Mouse (Mus musculus): Measurements from ENCODE around the gene Nudcd3. TPM values are rescaled to one million over a fixed set of nuclear protein-coding genes. Genes with fewer than 3 reads are reported as not detected.

Gene Nudcd3
- polyA plus RNA-seq, 1 experiment from 2014 or later, result 31.5 TPM

DNA sequence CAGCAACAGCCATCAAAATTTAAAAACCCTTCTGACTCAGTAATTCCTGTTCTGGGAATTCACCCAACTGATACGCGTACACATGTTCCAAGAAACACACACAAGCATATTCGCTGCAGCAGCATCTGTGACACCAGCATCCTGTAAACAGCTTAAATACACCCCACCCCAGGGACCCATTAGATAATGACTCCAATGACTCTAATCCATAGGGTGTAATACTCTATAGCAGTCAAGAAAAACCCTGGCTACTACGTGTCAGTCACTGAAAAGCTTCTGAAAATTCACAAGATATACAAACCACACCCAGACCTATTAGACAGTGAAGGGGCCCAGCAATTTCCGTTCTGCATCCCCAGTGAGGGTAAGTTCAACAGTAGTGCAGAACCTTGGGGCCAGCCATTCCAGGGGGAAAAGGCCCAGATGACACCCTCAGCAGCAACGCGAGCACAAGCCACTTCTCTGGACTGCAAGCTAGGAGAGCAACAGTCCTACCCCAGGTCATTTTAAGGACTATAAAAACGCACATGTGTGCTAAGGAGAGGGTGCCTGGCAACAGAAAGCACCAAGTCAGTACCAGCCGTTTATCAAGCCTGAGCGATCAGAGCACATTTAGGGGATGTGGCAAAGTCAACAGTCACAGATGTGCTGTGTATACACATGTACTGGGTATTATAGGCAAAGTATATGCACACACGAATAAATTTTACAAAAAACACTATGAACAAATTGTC, 15.8 kb downstream of the Nudcd3 start:
- H3K27me3 ChIP-seq (replicated peaks; ENCODE audit: control insufficient read depth, insufficient read depth, low read length), result no peaks in the 10 kb centered on the region
- 0 out of 2 replicates have a peak, but pooled peaks cover 2% of the 10 kb centered on the region for H3K4me1 ChIP-seq (ENCODE audit: control insufficient read depth, insufficient read depth, low read length)
- no peak overlapping the region for H3K4me3 ChIP-seq (ENCODE audit: low read depth, low read length)
- no peaks in the 10 kb centered on the region for H3K9me3 ChIP-seq (ENCODE audit: control insufficient read depth, low read length)
- H3K9ac ChIP-seq (ENCODE audit: low read depth, low read length), result no peak overlapping the region
- ATAC-seq (ENCODE audit: low read depth) (no peak), DNase-seq (ENCODE audit: low spot score) (peak; percentile 30)
- H3K27ac ChIP-seq (replicated peaks; ENCODE audit: low read depth, low read length), result no peak overlapping the region
- H3K36me3 ChIP-seq (ENCODE audit: control insufficient read depth, insufficient read depth, low read length), result peaks cover 19% of the 10 kb centered on the region; the same call in 1 of the 2 replicates
- 65% methylated on average over 11 of the region's 11 CpGs for WGBS
- H3K4me2 ChIP-seq (ENCODE audit: low read depth, low read length), result no peak overlapping the region

DNA sequence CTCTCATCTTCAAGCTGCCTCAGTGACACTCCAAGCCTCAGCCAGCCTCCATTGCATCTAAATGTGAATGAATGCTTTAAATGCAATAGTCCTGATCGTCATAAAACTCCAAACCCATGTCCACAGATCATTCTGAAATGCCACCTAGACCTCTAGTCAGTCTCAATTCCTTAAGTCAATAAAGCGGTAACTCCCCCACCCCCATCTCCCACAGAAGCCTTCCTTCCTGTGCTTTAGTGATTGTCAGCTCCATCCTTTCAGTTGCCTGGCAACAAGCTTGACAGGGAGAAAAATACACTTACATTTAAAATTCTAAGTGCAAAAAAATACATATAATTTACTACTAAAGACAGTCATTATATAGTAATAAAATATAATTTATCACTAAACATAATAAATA, 17.0 kb downstream of the Nudcd3 start:
- Histone ChIP-seq H3K9ac (ENCODE audit: low read depth, low read length) (no peak overlapping the region), H3K27me3 (replicated peaks; ENCODE audit: control insufficient read depth, insufficient read depth, low read length) (no peaks in the 10 kb centered on the region), H3K9me3 (ENCODE audit: control insufficient read depth, low read length) (no peaks in the 10 kb centered on the region), H3K4me3 (ENCODE audit: low read depth, low read length) (no peak overlapping the region), H3K27ac (replicated peaks; ENCODE audit: low read depth, low read length) (no peak overlapping the region), H3K4me2 (ENCODE audit: low read depth, low read length) (no peak overlapping the region), H3K4me1 (ENCODE audit: control insufficient read depth, insufficient read depth, low read length) (0 out of 2 replicates have a peak, but pooled peaks cover 6% of the 10 kb centered on the region), H3K36me3 (ENCODE audit: control insufficient read depth, insufficient read depth, low read length) (peaks cover 9% of the 10 kb centered on the region; the same call in 1 of the 2 replicates)
- DNase-seq (ENCODE audit: low spot score), result no peak
- 87% methylated on average over 2 of the region's 2 CpGs for WGBS
- ATAC-seq (ENCODE audit: low read depth), result no peak

DNA sequence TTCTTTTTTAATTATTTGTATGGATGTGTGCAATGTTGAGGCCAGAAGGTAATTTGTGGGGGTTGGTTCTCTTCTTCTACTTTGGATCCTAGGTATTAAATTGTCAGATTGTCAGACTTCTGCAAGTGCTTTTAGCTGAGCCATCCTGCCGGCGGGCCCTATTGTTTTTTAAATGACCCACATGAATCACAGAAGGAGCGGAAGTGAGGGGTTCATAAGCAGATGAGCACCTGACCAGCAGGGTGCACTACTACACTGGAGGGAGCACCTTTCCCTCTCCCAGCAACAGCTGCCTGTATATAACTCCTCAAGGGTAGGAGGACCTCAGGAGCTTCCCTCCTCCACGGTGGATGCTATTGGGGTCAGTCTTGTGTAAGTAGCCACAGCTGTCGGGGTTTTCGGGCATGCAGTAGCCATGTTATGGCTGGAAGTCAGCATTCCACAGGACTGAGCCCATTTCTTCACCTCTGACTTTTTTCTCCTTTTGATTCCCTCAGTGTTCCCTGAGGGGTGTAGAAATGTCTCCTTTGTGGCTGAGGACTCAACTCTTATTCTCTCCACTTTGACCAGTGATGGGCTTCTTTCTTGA, 19.3 kb downstream of the Nudcd3 start:
- Histone ChIP-seq H3K9ac (ENCODE audit: low read depth, low read length) (no peak overlapping the region), H3K9me3 (ENCODE audit: control insufficient read depth, low read length) (no peaks in the 10 kb centered on the region), H3K4me3 (ENCODE audit: low read depth, low read length) (no peak overlapping the region), H3K27me3 (replicated peaks; ENCODE audit: control insufficient read depth, insufficient read depth, low read length) (no peaks in the 10 kb centered on the region), H3K27ac (replicated peaks; ENCODE audit: low read depth, low read length) (no peak overlapping the region), H3K4me1 (ENCODE audit: control insufficient read depth, insufficient read depth, low read length) (0 out of 2 replicates have a peak, but pooled peaks cover 10% of the 10 kb centered on the region), H3K36me3 (ENCODE audit: control insufficient read depth, insufficient read depth, low read length) (peaks cover 2% of the 10 kb centered on the region; the same call in 1 of the 2 replicates), H3K4me2 (ENCODE audit: low read depth, low read length) (no peak overlapping the region)
- DNase-seq (ENCODE audit: low spot score), result no peak
- no peak for ATAC-seq (ENCODE audit: low read depth)
- 54% methylated on average over 6 of the region's 6 CpGs for WGBS

DNA sequence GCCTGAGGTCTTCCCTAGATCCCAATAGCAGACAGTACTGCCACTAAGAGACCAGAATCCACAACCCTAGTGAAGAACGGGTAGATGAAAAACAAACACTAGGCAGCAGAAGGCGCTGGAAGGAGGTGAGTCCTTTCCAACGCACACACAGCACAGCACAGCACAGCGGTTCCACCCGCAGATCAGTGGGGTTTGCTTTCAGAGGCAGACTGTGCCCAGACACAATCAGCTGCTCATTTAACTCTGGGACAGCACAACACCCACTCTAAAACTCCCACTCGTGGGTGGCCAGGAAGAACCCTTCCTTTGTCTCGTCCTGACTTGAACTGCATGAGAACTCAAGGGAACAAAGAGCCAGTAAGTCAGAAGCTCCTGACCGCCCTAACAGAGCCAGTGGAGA, 21.0 kb downstream of the Nudcd3 start:
- WGBS, result 19% methylated on average over 8 of the region's 8 CpGs
- Histone ChIP-seq H3K4me3 (ENCODE audit: low read depth, low read length) (no peak overlapping the region), H3K4me1 (ENCODE audit: control insufficient read depth, insufficient read depth, low read length) (0 out of 2 replicates have a peak, but pooled peaks cover 10% of the 10 kb centered on the region), H3K4me2 (ENCODE audit: low read depth, low read length) (no peak overlapping the region), H3K27ac (replicated peaks; ENCODE audit: low read depth, low read length) (no peak overlapping the region; the same call in 1 of the 2 replicates), H3K9ac (ENCODE audit: low read depth, low read length) (no peak overlapping the region), H3K9me3 (ENCODE audit: control insufficient read depth, low read length) (no peaks in the 10 kb centered on the region), H3K27me3 (replicated peaks; ENCODE audit: control insufficient read depth, insufficient read depth, low read length) (no peaks in the 10 kb centered on the region), H3K36me3 (ENCODE audit: control insufficient read depth, insufficient read depth, low read length) (no peaks in the 10 kb centered on the region)
- DNase-seq (ENCODE audit: low spot score), result no peak
- no peak for ATAC-seq (ENCODE audit: low read depth)

DNA sequence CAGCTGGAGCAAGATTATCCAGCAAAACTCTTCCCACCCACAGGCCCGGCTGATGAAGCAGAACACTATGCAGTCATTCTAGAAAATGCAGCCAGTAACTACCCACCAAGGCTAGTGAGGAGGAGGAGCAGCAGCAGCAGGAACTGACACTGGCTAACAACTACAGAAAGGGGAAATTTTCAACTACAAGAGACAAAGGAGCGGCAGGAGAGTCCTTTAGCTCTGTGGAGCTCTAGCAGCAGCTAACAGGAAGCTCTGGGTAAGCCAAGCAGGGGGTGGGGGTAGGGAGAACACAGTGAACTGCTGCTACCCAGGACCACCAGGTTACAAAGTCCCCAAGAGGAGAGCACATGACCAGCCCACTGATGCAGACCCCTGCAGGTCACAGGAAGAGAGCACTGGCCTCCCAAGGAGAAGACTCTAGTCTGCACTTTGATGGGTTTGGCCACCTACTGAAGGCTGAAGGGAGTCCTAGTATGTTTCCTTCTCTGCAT, 21.5 kb downstream of the Nudcd3 start:
- no peak for DNase-seq (ENCODE audit: low spot score)
- Histone ChIP-seq H3K4me2 (ENCODE audit: low read depth, low read length) (no peak overlapping the region), H3K9ac (ENCODE audit: low read depth, low read length) (no peak overlapping the region), H3K4me3 (ENCODE audit: low read depth, low read length) (no peak overlapping the region), H3K9me3 (ENCODE audit: control insufficient read depth, low read length) (no peaks in the 10 kb centered on the region), H3K27me3 (replicated peaks; ENCODE audit: control insufficient read depth, insufficient read depth, low read length) (no peaks in the 10 kb centered on the region), H3K36me3 (ENCODE audit: control insufficient read depth, insufficient read depth, low read length) (no peaks in the 10 kb centered on the region), H3K4me1 (ENCODE audit: control insufficient read depth, insufficient read depth, low read length) (0 out of 2 replicates have a peak, but pooled peaks cover 10% of the 10 kb centered on the region), H3K27ac (replicated peaks; ENCODE audit: low read depth, low read length) (no peak overlapping the region; the same call in 1 of the 2 replicates)
- 17% methylated on average over 2 of the region's 2 CpGs for WGBS
- no peak for ATAC-seq (ENCODE audit: low read depth)

DNA sequence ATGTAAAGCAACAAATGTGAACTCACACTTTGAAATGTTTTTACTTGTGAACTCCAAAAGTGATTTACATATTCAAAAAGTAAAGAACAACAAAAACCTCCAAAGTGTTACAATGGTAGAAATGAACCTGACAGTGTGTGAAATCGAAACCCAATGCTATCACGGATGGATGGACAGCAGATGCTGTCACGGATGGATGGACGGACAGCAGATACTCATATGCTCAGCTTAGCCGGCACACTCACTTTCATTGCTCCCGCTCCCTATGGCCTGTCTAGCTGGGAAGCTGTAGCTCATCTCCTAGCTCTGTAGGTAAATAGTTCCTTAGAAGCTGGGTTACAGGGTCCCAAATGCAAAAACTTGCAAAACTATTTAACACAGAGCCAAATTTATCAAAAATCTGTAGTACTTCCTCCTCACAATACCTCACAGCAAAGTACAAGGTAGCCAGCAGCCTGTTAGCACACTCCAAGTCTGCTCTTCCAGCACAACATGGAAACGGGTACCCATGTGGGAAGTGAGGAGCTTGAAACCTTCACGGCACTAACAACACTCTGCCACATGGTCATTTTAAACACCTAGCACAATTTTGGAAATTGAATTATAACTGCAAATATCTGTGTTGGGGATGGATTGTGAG, 22.3 kb downstream of the Nudcd3 start:
- H3K4me2 ChIP-seq (ENCODE audit: low read depth, low read length), result no peak overlapping the region
- no peaks in the 10 kb centered on the region for H3K36me3 ChIP-seq (ENCODE audit: control insufficient read depth, insufficient read depth, low read length)
- 68% methylated on average over 8 of the region's 8 CpGs for WGBS
- H3K27ac ChIP-seq (replicated peaks; ENCODE audit: low read depth, low read length), result no peak overlapping the region
- DNase-seq (ENCODE audit: low spot score) (no peak), ATAC-seq (ENCODE audit: low read depth) (no peak)
- H3K4me3 ChIP-seq (ENCODE audit: low read depth, low read length), result no peak overlapping the region
- H3K27me3 ChIP-seq (replicated peaks; ENCODE audit: control insufficient read depth, insufficient read depth, low read length), result no peaks in the 10 kb centered on the region
- H3K9me3 ChIP-seq (ENCODE audit: control insufficient read depth, low read length), result no peaks in the 10 kb centered on the region
- H3K9ac ChIP-seq (ENCODE audit: low read depth, low read length), result no peak overlapping the region
- H3K4me1 ChIP-seq (ENCODE audit: control insufficient read depth, insufficient read depth, low read length), result 0 out of 2 replicates have a peak, but pooled peaks cover 10% of the 10 kb centered on the region

DNA sequence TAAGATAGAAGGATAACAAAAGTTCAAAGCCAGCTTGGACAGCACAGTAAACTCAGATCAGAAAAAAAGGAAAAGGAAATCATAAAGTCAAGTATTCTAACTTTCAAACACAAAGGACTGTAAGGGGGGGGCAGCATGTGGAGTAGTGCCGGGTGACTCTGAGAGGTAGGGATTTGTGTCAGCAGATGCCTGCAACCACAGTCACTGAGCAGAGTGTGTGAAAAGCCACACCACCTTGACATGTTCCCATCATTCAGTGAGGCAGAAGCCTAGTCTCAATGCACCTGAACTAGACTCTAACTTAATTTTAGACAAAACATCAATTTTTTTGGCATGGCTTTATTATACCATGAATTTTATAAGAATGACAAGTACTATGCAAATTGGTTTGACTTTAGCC, 24.7 kb downstream of the Nudcd3 start:
- DNase-seq (ENCODE audit: low spot score) (no peak), ATAC-seq (ENCODE audit: low read depth) (no peak)
- no peak overlapping the region for H3K9ac ChIP-seq (ENCODE audit: low read depth, low read length)
- no peak overlapping the region for H3K4me3 ChIP-seq (ENCODE audit: low read depth, low read length)
- H3K36me3 ChIP-seq (ENCODE audit: control insufficient read depth, insufficient read depth, low read length), result no peaks in the 10 kb centered on the region
- no peak overlapping the region for H3K4me2 ChIP-seq (ENCODE audit: low read depth, low read length)
- H3K9me3 ChIP-seq (ENCODE audit: control insufficient read depth, low read length), result no peaks in the 10 kb centered on the region
- no peaks in the 10 kb centered on the region for H3K27me3 ChIP-seq (replicated peaks; ENCODE audit: control insufficient read depth, insufficient read depth, low read length)
- H3K4me1 ChIP-seq (ENCODE audit: control insufficient read depth, insufficient read depth, low read length), result 0 out of 2 replicates have a peak, but pooled peaks cover 10% of the 10 kb centered on the region
- H3K27ac ChIP-seq (replicated peaks; ENCODE audit: low read depth, low read length), result no peak overlapping the region
- WGBS, result 74% methylated on average over 1 of the region's 1 CpGs

DNA sequence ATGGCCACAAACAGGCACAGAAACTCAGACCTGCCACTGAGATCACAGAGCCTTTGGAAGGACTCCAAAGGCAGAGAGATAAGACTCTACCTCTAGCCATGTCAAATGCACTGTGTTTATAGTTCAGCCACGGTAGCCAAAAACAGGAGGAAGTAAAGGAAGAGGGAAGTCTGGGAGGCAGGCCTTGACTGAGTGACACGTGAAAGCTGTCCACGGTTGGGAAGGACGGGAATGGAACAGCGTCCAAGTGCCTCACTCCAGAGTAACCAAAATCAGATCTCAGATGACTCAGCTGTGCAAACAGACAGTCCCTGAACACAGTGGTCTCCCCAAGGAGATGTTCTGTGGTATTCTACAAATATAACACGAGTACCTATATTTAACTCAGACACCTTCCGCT, 25.5 kb downstream of the Nudcd3 start:
- WGBS, result 62% methylated on average over 7 of the region's 7 CpGs
- 0 out of 2 replicates have a peak, but pooled peaks cover 10% of the 10 kb centered on the region for H3K4me1 ChIP-seq (ENCODE audit: control insufficient read depth, insufficient read depth, low read length)
- H3K9me3 ChIP-seq (ENCODE audit: control insufficient read depth, low read length), result no peaks in the 10 kb centered on the region
- H3K27me3 ChIP-seq (replicated peaks; ENCODE audit: control insufficient read depth, insufficient read depth, low read length), result no peaks in the 10 kb centered on the region
- no peak overlapping the region for H3K9ac ChIP-seq (ENCODE audit: low read depth, low read length)
- H3K36me3 ChIP-seq (ENCODE audit: control insufficient read depth, insufficient read depth, low read length), result no peaks in the 10 kb centered on the region
- DNase-seq (ENCODE audit: low spot score) (peak; percentile 23), ATAC-seq (ENCODE audit: low read depth) (no peak)
- H3K4me2 ChIP-seq (ENCODE audit: low read depth, low read length), result no peak overlapping the region
- H3K27ac ChIP-seq (replicated peaks; ENCODE audit: low read depth, low read length), result no peak overlapping the region
- no peak overlapping the region for H3K4me3 ChIP-seq (ENCODE audit: low read depth, low read length)

All from embryonic facial prominence, embryonic 14.5 days (tissue).